Comparison of ENCODE assay signal across 24 mouse cellular contexts in the genomic region with DNA sequence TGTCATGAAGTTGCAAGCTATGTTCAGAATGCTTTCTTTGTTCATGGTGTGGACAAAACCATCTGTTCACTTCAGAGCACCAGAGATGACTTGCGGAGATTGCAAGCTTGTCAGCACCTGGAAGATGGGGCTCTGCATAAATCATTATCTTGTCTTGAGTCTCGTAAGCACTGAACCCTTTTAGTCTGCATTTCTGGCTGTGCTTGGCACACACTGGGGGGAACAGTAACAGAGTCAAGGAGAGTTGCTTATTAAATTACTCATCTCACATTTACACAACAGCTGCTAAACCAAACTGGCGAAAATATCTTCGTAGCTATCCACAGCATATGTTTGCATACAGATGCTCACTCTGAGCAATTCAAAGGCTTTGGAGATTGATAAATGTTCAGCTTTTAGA. TPM values are rescaled to one million over a fixed set of nuclear protein-coding genes. Genes with fewer than 3 reads are reported as not detected.
A peak's percentile ranks its signal among the peaks of the same experiment; 100 is the strongest.
DNase-seq lines count a peak whose midpoint lies in the region; ATAC-seq and TF ChIP-seq lines count a peak whose summit lies in the region.
"Had no signal": no experiment of that assay in that cellular context is flagged by ENCODE, and none has a peak within 500 bp of the region (broad histone marks: within the 10 kb centered on the region; RNA-seq: fewer than 3 reads in every experiment).

No protein-coding gene starts in this region.

- no peak overlapping the region for H3K9ac ChIP-seq in embryonic facial prominence, embryonic 14.5 days (ENCODE audit: low read depth, low read length)
- H3K9ac ChIP-seq in hindbrain, postnatal 0 days (replicated peaks; ENCODE audit: low read length), result no peak overlapping the region
- H3K9ac ChIP-seq in hindbrain, embryonic 14.5 days, result no peak overlapping the region
- H3K9ac ChIP-seq: embryonic facial prominence, embryonic 15.5 days; heart, embryonic 13.5 days; liver, embryonic 14.5 days; lung, embryonic 15.5 days; neural tube, embryonic 12.5 days; stomach, embryonic 15.5 days had no signal

- H3K27me3 ChIP-seq in embryonic facial prominence, embryonic 14.5 days (replicated peaks; ENCODE audit: control insufficient read depth, insufficient read depth, low read length), result no peaks in the 10 kb centered on the region
- H3K27me3 ChIP-seq in embryonic facial prominence, embryonic 10.5 days (replicated peaks; ENCODE audit: low read depth, poor library complexity, severe bottlenecking), result no peaks in the 10 kb centered on the region
- H3K27me3 ChIP-seq in hindbrain, postnatal 0 days (ENCODE audit: insufficient read depth, low read length), result no peaks in the 10 kb centered on the region
- H3K27me3 ChIP-seq in hindbrain, embryonic 14.5 days (ENCODE audit: control insufficient read depth, insufficient read depth, low read length), result no peaks in the 10 kb centered on the region
- H3K27me3 ChIP-seq: embryonic facial prominence, embryonic 15.5 days; heart, embryonic 13.5 days; lung, embryonic 15.5 days; neural tube, embryonic 12.5 days; stomach, embryonic 15.5 days had no signal

- no peak for ATAC-seq in embryonic facial prominence, embryonic 14.5 days (ENCODE audit: low read depth)
- ATAC-seq in hindbrain, postnatal 0 days, result peak; percentile 24; the same call in 1 of the 2 replicates
- ATAC-seq in hindbrain, embryonic 14.5 days (ENCODE audit: low FRiP score), result no peak

- H3K4me2 ChIP-seq in embryonic facial prominence, embryonic 14.5 days (ENCODE audit: low read depth, low read length), result no peak overlapping the region
- H3K4me2 ChIP-seq in hindbrain, postnatal 0 days (ENCODE audit: low read depth, low read length), result no peak overlapping the region
- no peak overlapping the region for H3K4me2 ChIP-seq in hindbrain, embryonic 14.5 days (replicated peaks)
- H3K4me2 ChIP-seq: embryonic facial prominence, embryonic 15.5 days; heart, embryonic 13.5 days; lung, embryonic 15.5 days; midbrain, embryonic 11.5 days; neural tube, embryonic 12.5 days; stomach, embryonic 15.5 days had no signal

- H3K9me3 ChIP-seq in embryonic facial prominence, embryonic 14.5 days (ENCODE audit: control insufficient read depth, low read length), result no peaks in the 10 kb centered on the region
- H3K9me3 ChIP-seq in embryonic facial prominence, embryonic 10.5 days, result no peaks in the 10 kb centered on the region
- no peaks in the 10 kb centered on the region for H3K9me3 ChIP-seq in hindbrain, postnatal 0 days (ENCODE audit: low read length)
- H3K9me3 ChIP-seq in hindbrain, embryonic 14.5 days (ENCODE audit: control insufficient read depth, low read length), result no peaks in the 10 kb centered on the region
- H3K9me3 ChIP-seq: embryonic facial prominence, embryonic 15.5 days; heart, embryonic 13.5 days; lung, embryonic 15.5 days; neural tube, embryonic 12.5 days; stomach, embryonic 15.5 days had no signal

- peak; percentile 1 for DNase-seq in embryonic facial prominence, embryonic 14.5 days (ENCODE audit: low spot score)
- DNase-seq in embryonic facial prominence, embryonic 10.5 days (ENCODE audit: low spot score), result no peak
- DNase-seq in hindbrain, postnatal 0 days (ENCODE audit: low spot score), result peak; percentile 10
- DNase-seq in hindbrain, embryonic 14.5 days (ENCODE audit: low spot score), result no peak
- peak; percentile 64 for DNase-seq in brain, adult 2 months (ENCODE audit: low read depth, low spot score)
- peak; percentile 16 for DNase-seq in layer of hippocampus, adult 9-11 months
- DNase-seq in embryo, embryonic 9.5 days (ENCODE audit: extremely low spot score), result no peak
- DNase-seq in cerebellum, adult 18-20 months, result no peak
- DNase-seq: adrenal gland, adult 2 months; cerebellum, postnatal 10 days; heart, postnatal 36 days; kidney, adult 18-20 months; kidney, postnatal 10 days; thymus, adult 2 months had no signal

- TF ChIP-seq CTCF in hindbrain, postnatal 0 days (IDR thresholded peaks at IDR 0.05; ENCODE audit: low read depth), result no peak

- no peak overlapping the region for H3K4me3 ChIP-seq in embryonic facial prominence, embryonic 14.5 days (ENCODE audit: low read depth, low read length)
- no peak overlapping the region for H3K4me3 ChIP-seq in embryonic facial prominence, embryonic 10.5 days
- H3K4me3 ChIP-seq in hindbrain, postnatal 0 days (ENCODE audit: low read length), result no peak overlapping the region
- no peak overlapping the region for H3K4me3 ChIP-seq in hindbrain, embryonic 14.5 days (replicated peaks; ENCODE audit: low read length)
- H3K4me3 ChIP-seq: embryonic facial prominence, embryonic 15.5 days; heart, embryonic 13.5 days; left cerebral cortex, adult 2 months; lung, embryonic 15.5 days; neural tube, embryonic 12.5 days; stomach, embryonic 15.5 days had no signal

- no peaks in the 10 kb centered on the region for H3K4me1 ChIP-seq in embryonic facial prominence, embryonic 14.5 days (ENCODE audit: control insufficient read depth, insufficient read depth, low read length)
- H3K4me1 ChIP-seq in embryonic facial prominence, embryonic 10.5 days, result no peaks in the 10 kb centered on the region
- no peaks in the 10 kb centered on the region for H3K4me1 ChIP-seq in hindbrain, postnatal 0 days (ENCODE audit: insufficient read depth, low read length)
- H3K4me1 ChIP-seq in hindbrain, embryonic 14.5 days (replicated peaks; ENCODE audit: control insufficient read depth, insufficient read depth, low read length), result no peaks in the 10 kb centered on the region
- H3K4me1 ChIP-seq: embryonic facial prominence, embryonic 15.5 days; heart, embryonic 13.5 days; lung, embryonic 15.5 days; neural tube, embryonic 12.5 days; stomach, embryonic 15.5 days had no signal

- no peak overlapping the region for H3K27ac ChIP-seq in embryonic facial prominence, embryonic 14.5 days (replicated peaks; ENCODE audit: low read depth, low read length)
- H3K27ac ChIP-seq in embryonic facial prominence, embryonic 10.5 days (replicated peaks), result no peak overlapping the region
- no peak overlapping the region for H3K27ac ChIP-seq in hindbrain, postnatal 0 days
- no peak overlapping the region for H3K27ac ChIP-seq in hindbrain, embryonic 14.5 days
- H3K27ac ChIP-seq: embryonic facial prominence, embryonic 15.5 days; heart, embryonic 13.5 days; left cerebral cortex, adult 2 months; liver, embryonic 14.5 days; lung, embryonic 15.5 days; macrophage; neural tube, embryonic 12.5 days; stomach, embryonic 15.5 days had no signal

- 66% methylated on average over 4 of the region's 4 CpGs for WGBS in embryonic facial prominence, embryonic 14.5 days
- WGBS in embryonic facial prominence, embryonic 10.5 days, result 88% methylated on average over 4 of the region's 4 CpGs
- 59% methylated on average over 4 of the region's 4 CpGs for WGBS in hindbrain, postnatal 0 days
- 79% methylated on average over 4 of the region's 4 CpGs for WGBS in hindbrain, embryonic 14.5 days

- H3K36me3 ChIP-seq in embryonic facial prominence, embryonic 14.5 days (ENCODE audit: control insufficient read depth, insufficient read depth, low read length), result no peaks in the 10 kb centered on the region
- H3K36me3 ChIP-seq in embryonic facial prominence, embryonic 10.5 days (replicated peaks), result no peaks in the 10 kb centered on the region
- H3K36me3 ChIP-seq in hindbrain, postnatal 0 days (ENCODE audit: insufficient read depth, low read length), result no peaks in the 10 kb centered on the region
- H3K36me3 ChIP-seq in hindbrain, embryonic 14.5 days (replicated peaks; ENCODE audit: control insufficient read depth, insufficient read depth), result no peaks in the 10 kb centered on the region
- H3K36me3 ChIP-seq: embryonic facial prominence, embryonic 15.5 days; heart, embryonic 13.5 days; lung, embryonic 15.5 days; neural tube, embryonic 12.5 days; stomach, embryonic 15.5 days had no signal

RNA-seq across cellular contexts. Expression of a gene that starts 51.0 kb away (rescaled TPM):
- polyA plus RNA-seq in embryonic facial prominence, embryonic 14.5 days (2014; fragmentation: Nextera tagmentation; extraction: Ambion mirVana), result 4.1 and 5.0 TPM in 2 replicates
- 0.39 and 0.74 TPM in 2 replicates for polyA plus RNA-seq in embryonic facial prominence, embryonic 10.5 days (2016; fragmentation: Nextera tagmentation; extraction: Ambion mirVana)
- total RNA-seq in hindbrain, postnatal 0 days (2014; rRNA removed), result 54.0 and 54.6 TPM in 2 replicates
- 26.8 and 28.1 TPM in 2 replicates for polyA plus RNA-seq in hindbrain, postnatal 0 days (2015; fragmentation: Nextera tagmentation; extraction: Ambion mirVana)
- polyA plus RNA-seq in hindbrain, embryonic 14.5 days (2014; fragmentation: Nextera tagmentation; extraction: Ambion mirVana), result 29.9 and 32.0 TPM in 2 replicates
- polyA plus RNA-seq: spleen, adult 2 months; thymus, adult 2 months had no signal

Comparison
In these comparisons a context has a peak if more than half of its experiments do, and no peak if none do; other contexts are left out.
1. DNase-seq: peak in embryonic facial prominence, embryonic 14.5 days (single experiment), hindbrain, postnatal 0 days (single experiment), brain, adult 2 months (single experiment) and layer of hippocampus, adult 9-11 months (single experiment); none in embryonic facial prominence, embryonic 10.5 days (single experiment), hindbrain, embryonic 14.5 days (single experiment), embryo, embryonic 9.5 days (single experiment) and cerebellum, adult 18-20 months (0 of 2).